Mouse (Mus musculus) embryo, embryonic 9.5 days (tissue): ENCODE measurements around the gene 4933406M09Rik.

Source experiments
- DNase-seq: peaks from one replicate; pipeline ENCODE4 v3.0.0-alpha.2; 2017; ENCODE audit errors: extremely low spot score

The 4933406M09Rik gene

GRCm38 (mm10) chr1:134433002-134433401, 47.3 kb downstream of the 4933406M09Rik start:
- DNase-seq = no peak

- DNase-seq = no peak
Measured at GRCm38 (mm10) chr1:134433473-134433872, 47.7 kb downstream of the 4933406M09Rik start.

- DNase-seq = no peak
Measured at GRCm38 (mm10) chr1:134435414-134435813, 49.7 kb downstream of the 4933406M09Rik start.

- no peak for DNase-seq
Measured at GRCm38 (mm10) chr1:134440437-134440836, 54.7 kb downstream of the 4933406M09Rik start.
